Mouse (Mus musculus) 3T3-L1 (cell line): Measurements from ENCODE around the gene Rps11.

Source experiments
- DNase-seq: peaks from one replicate; pipeline ENCODE4 v3.0.0-alpha.2; 2015; ENCODE audit warnings: low read depth, low spot score

Rps11 gene

GRCm38 (mm10) chr7:45154096-45154992 lies 30.1 kb upstream of the Rps11 start, which contains the start of the genes Pih1d1 and Aldh16a1:
Gene Pih1d1, plus strand, starts transcription at chr7:45154303.
Gene Aldh16a1, minus strand, starts transcription at chr7:45154584.
- peak; percentile 92 for DNase-seq

DNA sequence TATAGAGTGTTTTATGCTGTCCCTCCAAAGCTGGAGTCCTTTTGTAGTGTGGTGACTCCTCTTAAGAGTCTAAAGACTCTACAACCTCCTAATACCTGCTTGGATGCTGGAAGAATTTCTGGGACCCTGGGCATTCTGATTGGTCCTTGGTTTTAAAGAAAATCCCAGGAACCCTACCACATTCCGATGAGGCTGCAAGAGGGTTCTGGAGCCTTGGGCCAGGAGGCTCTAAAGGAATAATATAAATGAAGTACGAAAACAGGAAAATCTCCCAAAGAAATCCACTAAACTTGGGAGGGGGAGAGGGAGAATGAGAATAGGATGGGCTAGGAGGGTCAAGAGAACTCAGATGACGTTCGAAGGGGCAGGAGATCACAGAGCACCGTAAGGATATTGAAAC lies 29.3 kb upstream of the Rps11 start:
- DNase-seq: peak; percentile 51

DNA sequence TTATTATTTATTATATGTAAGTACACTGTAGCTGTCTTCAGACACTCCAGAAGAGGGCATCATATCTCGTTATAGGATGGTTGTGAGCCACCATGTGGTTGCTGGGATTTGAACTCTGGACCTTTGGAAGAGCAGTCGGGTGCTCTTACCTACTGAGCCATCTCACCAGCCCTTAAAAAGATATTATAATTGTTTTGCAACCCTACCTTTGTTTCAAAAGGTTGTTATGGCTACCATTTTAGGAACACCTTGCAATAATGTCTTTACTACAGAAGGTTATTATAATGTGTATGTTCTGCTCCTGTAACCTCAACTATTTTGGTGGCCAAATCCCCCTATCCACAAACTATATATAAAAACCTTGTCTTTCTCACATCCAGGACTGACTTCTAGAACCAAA lies 28.8 kb upstream of the Rps11 start:
- DNase-seq: peak; percentile 7

GRCm38 (mm10) chr7:45151303-45151702 lies 27.1 kb upstream of the Rps11 start:
- DNase-seq: peak; percentile 30

DNA sequence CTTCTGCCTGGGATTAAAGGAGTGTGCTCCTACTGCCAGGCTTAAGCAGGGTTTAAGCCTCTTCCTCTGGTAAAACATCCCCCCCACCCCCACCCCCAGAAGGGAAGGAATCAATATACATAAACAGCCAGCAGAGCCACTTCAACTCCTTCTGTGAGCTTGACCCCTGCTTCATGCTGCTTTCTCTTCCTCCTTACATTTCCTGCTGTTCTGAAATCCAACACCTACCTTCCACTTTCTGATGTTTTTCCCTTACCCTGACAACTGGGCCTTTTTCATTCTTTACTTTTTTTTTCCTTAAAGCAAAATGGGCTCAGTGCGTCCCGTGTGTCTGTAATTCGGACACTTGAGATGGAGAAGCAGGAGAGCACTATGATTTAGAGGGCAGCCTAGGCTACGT lies 26.1 kb upstream of the Rps11 start:
- DNase-seq: no peak

DNA sequence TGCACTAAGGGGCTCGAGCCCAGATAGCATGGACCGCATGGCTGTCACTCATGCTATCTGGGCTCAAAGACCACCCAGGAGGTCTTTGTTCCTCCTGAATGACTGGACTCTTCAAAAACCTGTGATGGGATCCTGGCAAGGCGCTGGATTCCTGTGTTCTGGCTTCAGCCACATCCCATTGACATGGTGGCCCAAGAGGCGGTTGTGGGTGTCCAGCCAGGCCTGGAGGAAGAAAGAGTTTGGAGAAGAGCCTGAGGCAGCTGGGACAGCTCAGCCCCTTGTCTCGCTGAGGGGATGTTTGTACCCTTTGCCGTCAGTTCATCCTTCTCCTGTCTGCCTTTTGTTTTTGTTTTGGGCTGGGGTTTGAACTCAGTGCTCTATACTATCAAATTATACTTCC lies 25.3 kb upstream of the Rps11 start:
- DNase-seq: no peak

DNA sequence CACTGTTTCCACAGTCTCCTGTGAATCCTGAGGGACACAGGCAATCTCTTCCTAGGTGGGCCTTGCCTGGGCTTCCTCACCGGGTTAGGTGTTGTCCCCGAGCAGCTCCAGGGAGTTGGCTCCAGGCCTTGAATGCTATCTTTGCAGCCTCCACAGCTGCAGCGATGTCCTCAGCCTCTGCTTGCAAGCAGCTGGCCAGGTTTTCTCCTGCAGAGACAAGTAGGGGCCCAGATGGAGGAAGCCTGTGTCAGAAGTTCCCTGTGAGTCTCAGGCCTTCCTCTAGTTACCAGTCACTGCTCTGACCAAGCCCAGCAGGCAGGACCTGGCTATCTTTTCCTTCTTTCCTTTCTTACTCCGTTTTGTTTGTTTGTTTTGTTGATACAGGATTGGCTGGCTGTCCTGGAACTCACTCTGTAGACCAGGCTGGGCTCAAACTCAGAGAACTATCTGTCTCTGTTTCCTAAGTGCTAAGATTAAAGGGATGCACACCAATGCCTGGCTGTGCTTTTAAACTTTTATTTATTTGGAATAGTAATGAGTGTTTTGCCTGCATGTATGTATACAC lies 24.4 kb upstream of the Rps11 start:
- DNase-seq: no peak

DNA sequence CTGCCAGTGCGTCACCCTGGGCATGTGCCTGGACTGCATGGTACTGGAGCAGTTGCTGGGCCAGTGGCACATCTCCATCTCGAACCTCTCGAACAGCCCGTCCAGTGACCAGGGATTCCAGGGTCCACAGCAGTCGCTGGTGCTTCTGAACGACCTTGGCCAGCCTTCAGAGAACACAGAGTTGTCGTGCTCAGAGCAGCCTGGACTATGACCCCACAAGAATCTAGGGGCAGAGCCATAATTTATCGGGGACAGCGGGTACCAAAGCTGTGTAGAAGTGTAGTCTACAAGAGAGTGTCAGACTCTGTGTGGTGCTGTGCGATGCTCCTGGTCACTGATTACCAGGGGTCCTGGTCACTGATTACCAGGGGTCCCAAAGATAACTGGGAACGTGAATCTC lies 23.7 kb upstream of the Rps11 start:
- DNase-seq: no peak

DNA sequence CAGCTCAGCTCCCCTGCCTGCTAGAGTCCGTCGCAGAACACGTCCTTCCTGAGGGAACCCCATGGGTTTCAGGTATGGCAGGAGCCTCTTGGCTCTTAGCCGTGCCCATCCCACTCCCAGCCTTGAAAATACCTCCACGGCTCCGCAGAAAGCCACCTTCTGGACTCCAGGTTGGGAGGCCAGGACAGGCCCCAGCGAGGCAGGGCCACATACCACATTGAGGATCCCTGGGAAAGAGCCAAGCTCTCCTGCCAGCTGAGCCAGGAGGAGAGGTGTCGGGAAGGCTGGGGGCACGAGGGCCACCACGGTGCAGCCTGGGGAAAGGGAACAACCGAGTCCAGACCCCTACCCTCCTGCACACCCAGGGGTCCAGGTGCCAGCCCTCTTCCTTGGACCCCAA lies 23.0 kb upstream of the Rps11 start:
- DNase-seq: no peak

DNA sequence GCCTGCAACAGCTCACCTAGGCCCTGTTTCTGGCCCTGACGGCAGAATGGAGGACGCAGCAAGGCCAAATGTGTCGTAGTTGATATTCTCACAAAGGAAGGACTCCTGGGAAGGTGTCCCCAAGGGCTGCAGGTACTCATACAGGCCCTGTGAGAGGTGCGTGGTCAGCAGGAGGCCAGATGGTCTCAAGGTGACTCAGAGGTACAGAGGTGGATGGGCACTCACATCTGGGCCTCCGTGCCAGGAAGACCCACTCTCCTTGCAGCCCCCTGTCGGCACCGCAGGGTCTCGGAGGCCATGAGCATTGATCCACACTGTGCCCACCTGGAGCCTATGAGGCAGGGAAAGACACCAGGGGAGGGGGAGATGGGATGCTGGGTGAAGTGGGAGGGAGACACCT lies 21.2 kb upstream of the Rps11 start:
- DNase-seq: no peak

DNA sequence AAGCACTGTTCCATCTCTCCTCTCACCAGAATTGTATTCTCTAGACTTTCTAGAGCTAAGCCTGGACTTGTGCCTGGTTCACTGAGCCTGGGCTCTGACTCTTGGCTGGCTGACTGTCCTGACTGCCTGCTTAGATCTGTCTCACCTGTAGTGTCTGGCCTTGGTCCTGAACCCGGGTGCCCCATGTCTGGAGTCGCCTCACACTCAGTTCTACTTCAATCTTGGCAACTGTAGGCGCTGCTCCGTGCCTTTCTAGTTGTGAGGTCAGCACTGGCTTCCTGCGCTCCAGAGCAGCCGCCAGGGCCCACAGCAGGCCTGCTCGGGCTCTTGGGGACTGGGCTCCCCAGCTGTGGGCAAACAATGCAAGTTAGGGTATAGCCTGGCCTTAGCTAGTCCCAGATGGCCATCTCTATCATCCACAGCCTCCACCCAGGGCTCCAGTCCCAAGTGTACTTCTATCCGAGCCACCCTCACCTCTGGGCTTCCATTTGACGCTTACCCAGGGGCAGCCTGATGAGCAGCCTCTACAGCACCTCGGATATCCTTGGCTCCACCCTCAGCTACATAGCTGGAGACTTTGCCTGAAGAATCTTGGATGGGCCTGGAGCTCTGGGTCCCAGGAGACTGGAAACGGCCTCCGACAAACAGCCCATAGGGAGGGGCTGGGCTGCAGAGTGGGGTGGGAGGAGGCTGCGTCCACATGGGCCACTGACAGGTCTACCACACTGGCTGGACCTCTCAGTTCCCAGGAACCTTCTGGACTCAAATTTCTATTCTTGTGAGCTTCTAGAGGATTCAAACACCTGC lies 20.3 kb upstream of the Rps11 start:
- no peak for DNase-seq

GRCm38 (mm10) chr7:45141914-45142313 lies 17.7 kb upstream of the Rps11 start:
- DNase-seq: no peak

DNA sequence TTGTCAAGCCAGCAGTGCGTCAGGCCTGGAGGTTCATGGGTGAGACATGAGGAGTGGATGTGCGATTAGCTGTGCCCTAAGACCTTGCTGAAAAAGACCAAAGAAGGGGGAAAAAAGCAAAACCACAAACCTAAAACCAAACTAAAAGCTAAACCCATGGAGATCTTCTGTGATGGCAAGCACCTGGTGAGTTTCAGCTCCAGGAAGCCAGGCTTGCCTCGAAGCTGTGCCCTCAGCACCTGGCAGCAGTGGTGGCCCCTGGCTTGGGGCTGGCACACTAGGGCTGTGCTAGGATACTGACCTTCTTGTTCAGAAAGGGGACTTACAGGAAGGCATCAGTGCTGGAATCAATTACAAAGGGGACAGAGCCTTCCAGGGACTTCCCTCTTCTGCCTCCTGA lies 17.1 kb upstream of the Rps11 start:
- DNase-seq: no peak

DNA sequence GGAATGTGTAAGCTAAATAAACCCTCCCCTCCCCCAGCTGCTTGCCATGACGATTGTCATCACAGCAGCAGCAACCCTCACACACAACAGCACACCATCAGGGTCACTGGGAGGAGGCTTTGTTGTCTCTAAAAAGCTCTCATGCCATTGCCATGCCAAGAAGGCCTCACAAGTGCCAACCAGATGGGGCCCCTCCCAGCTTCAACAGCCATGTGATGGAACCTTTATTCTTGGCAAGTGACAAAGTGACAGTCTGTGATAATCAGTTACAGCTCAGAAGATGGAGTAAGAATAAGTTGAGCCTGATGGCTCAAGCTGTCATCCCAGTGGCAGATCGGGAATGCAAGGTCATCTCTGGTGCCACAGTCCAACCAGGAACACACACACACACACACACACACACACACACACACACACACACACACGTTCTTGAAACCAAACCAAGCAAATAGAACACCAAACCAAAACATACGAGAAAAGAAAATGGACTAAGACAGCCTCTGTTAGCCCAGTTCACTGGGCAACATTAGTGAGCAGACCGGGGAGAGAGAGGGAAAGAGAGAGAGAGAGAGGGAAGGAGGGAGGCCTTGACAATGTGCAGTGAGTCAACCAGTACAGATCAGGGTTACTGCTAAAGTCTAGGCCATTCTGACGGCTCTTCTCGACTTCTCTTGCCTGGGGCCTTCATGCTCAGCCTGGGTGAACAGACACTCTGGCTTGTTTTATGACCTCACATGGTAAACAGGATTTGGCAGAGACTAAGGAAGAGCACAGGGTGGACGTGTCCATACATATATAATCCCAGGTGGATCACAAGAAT lies 15.9 kb upstream of the Rps11 start:
- no peak for DNase-seq

DNA sequence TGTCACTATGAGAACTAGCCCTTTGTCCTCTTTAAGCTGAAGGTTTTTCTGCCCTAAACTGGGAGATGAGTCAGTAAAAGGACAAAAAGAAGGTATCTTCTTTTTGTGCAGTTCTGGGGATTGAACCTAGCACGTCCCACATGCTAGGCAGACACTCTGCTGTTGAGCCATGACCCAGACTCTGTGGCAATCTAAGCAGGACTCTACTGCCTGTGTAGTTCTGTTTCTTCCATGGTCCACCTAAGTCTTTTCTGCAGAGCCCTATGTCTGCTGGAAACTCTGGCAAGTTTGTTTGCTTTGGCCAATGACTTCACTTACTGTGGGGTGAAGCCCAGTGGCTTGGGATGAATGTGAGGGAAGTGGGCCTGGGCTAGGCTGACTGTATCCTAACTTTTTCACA lies 14.2 kb upstream of the Rps11 start:
- no peak for DNase-seq

DNA sequence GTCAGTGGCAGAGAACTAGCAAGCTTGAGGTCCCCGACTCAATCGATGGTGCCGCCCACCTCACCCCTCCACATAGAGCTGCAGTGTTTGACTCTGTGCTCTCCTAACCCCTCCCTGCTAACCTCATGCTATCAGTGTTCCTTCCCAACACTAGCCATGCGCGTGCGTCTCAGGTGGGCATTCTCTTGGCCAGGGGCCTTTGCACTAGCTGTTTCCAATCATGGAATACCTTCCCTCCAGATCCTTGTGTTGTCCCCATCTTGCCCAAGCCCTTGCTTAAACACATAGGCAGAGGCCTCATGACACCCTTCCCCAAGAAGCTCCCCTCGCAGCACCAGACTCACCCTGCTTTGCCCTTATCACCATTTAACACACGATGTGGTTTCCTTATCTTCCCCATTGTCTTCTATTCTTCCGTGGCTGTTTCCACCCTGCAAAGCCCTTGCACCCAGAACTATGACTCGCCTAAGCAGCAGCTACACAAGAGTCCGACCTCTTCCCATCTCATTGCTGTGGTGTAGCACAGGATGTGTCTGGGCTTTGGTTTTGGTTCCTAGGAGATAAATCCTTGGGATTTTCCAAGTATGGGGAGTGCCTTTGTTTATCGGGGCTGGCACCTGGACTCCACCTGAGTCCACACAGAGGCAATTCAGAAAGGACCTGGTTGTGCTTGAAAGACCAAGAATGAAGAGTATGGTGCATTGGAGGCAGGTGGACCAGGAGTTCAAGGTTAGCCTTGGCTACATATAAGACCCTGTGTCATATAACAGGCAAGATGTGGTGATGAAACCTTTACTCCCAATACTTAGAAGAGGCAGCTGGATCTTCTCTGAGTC lies 13.2 kb upstream of the Rps11 start:
- no peak for DNase-seq

GRCm38 (mm10) chr7:45135993-45136567 lies 11.8 kb upstream of the Rps11 start, which contains the start of the genes Gm45713 and Flt3l:
Gene Gm45713, minus strand, starts transcription at chr7:45136231.
Gene Flt3l, minus strand, starts transcription at chr7:45136432.
- DNase-seq: peak; percentile 87

DNA sequence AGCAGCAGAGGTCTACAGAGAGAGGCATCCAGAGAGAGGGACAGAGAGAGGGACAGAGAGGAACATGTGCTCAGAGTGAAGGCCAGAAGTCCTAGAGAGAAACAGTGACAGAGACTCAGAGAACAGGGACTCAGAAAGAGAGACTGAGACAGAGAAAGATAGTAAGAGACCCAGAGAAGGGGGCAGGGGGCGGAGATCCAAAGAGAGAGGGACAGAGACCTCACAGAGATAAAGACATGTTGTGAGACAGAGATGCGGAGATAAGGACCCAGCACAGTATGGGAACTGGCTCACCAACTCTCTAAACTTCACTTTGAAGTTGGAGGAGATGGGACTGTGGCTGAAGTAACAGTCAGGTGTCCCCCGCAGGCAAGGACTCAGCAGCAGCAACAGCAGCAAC lies 11.1 kb upstream of the Rps11 start:
- DNase-seq: no peak

DNA sequence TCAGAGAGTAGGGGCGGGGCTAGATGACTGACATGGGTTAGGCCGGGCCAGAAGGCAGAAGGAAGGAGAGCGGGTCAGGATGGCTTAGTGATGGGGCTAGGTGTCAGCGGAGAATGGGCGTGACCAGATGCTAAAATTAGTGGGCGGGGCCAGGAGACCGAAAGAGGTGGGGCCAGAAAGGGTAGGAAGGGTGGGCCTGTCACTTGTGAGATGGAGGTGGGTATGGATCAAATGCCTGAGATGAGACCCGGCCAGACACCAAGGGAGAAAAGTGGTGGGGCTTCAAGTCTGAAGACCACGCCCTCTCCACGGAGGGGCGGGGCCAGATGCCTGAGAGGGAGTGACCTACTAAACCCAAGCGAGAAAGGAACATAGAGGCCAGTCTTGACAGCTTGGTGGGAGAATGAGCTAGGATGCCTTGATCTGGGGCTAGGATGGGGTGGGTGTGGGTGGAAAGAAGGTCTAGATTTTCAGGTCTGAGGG lies 10.3 kb upstream of the Rps11 start:
- peak; percentile 27 for DNase-seq
